Mouse (Mus musculus) intestine, embryonic 15.5 days (tissue): ENCODE data around the gene Spg11. TPM values are rescaled to one million over a fixed set of nuclear protein-coding genes. Genes with fewer than 3 reads are reported as not detected.

Source experiments
- ATAC-seq: fragments of 200-750 bp; cut with Nextera tagmentation; 2 replicates; pipeline ENCODE4 v1.8.0; 2017; ENCODE audit warnings: moderate TSS enrichment, moderate library complexity
- H3K27ac ChIP-seq: fragments of 300-500 bp; sonication (generic); 2 replicates; pipeline ENCODE4 v1.5.1; 2015; ENCODE audit warnings: mild to moderate bottlenecking, inconsistent platforms
- H3K27me3 ChIP-seq: fragments of 300-500 bp; sonication (generic); replicated peaks from 2 replicates; pipeline ENCODE4 v1.6.1; 2015; ENCODE audit warnings: inconsistent platforms
- H3K36me3 ChIP-seq: fragments of 300-500 bp; sonication (generic); 2 replicates; pipeline ENCODE4 v1.6.1; 2015; ENCODE audit warnings: inconsistent platforms
- H3K4me1 ChIP-seq: fragments of 300-500 bp; sonication (generic); replicated peaks from 2 replicates; pipeline ENCODE4 v1.6.1; 2015; ENCODE audit warnings: inconsistent platforms
- H3K4me2 ChIP-seq: fragments of 300-500 bp; sonication (generic); replicated peaks from 2 replicates; pipeline ENCODE4 v1.6.1; 2015; ENCODE audit warnings: mild to moderate bottlenecking, inconsistent platforms
- H3K4me3 ChIP-seq: fragments of 300-500 bp; sonication (generic); replicated peaks from 2 replicates; pipeline ENCODE4 v1.5.1; 2015; ENCODE audit warnings: inconsistent platforms
- H3K9ac ChIP-seq: fragments of 300-500 bp; sonication (generic); 2 replicates; pipeline ENCODE4 v1.6.1; 2015; ENCODE audit warnings: inconsistent platforms
- H3K9me3 ChIP-seq: fragments of 300-500 bp; sonication (generic); 2 replicates; pipeline ENCODE4 v1.6.1; 2016; ENCODE audit warnings: inconsistent platforms
- WGBS: fragments of 180-500 bp; shearing (Covaris S2); methylation state at CpG from one replicate; pipeline ENCODE4 v1.1.7; 2015; 5-methylcytosine and 5-hydroxymethylcytosine counted together
- polyA plus RNA-seq: library from polyadenylated mRNA; unstranded; fragments of >200 nt; fragmentation: Nextera tagmentation; extraction: Ambion mirVana; gene quantifications from 2 replicates; pipeline ENCODE4 v1.2.1, GENCODE M21; 2015

The Spg11 gene
- polyA plus RNA-seq, 1 experiment from 2014 or later: 8.5 TPM

DNA sequence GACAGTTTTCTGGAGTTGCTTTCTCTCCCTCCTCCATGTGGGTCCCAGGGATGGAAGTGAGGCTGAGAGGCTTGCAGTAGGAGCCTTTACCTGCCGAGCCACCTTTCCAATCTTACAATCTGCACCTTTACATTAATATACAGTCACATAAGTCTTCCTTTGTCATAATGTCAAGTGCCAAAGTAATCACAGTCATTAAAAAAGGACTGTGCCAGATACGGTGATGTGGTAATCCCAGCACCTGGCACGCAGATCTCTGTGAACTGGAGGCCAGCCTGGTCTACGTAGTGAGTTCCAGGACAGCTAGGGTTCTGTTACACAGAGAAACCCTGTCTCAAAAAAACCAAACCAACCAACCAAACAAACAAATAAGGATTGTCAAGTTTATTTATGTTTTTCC, 24.3 kb downstream of the Spg11 start:
- H3K27me3 ChIP-seq: no peaks in the 10 kb centered on the region
- no peaks in the 10 kb centered on the region for H3K4me1 ChIP-seq
- no peak overlapping the region for H3K4me3 ChIP-seq
- 0 out of 2 replicates have a peak, but pooled peaks cover 10% of the 10 kb centered on the region for H3K36me3 ChIP-seq
- no peak overlapping the region for H3K4me2 ChIP-seq
- WGBS: 88% methylated on average over 4 of the region's 4 CpGs
- no peaks in the 10 kb centered on the region for H3K9me3 ChIP-seq
- H3K27ac ChIP-seq: no peak overlapping the region
- no peak for ATAC-seq
- H3K9ac ChIP-seq: no peak overlapping the region

- Histone ChIP-seq H3K36me3 (peaks cover 17% of the 10 kb centered on the region; the same call in 1 of the 2 replicates), H3K4me3 (no peak overlapping the region), H3K4me1 (peaks cover 4% of the 10 kb centered on the region; the same call in 1 of the 2 replicates), H3K4me2 (no peak overlapping the region), H3K27me3 (no peaks in the 10 kb centered on the region), H3K9me3 (no peaks in the 10 kb centered on the region), H3K27ac (0 out of 2 replicates have a peak overlapping the region, but pooled peaks have one; percentile 13), H3K9ac (no peak overlapping the region)
- WGBS: 58% methylated on average over 4 of the region's 4 CpGs
- no peak for ATAC-seq
Observed at GRCm38 (mm10) chr2:122086446-122086845, 31.7 kb downstream of the Spg11 start.

DNA sequence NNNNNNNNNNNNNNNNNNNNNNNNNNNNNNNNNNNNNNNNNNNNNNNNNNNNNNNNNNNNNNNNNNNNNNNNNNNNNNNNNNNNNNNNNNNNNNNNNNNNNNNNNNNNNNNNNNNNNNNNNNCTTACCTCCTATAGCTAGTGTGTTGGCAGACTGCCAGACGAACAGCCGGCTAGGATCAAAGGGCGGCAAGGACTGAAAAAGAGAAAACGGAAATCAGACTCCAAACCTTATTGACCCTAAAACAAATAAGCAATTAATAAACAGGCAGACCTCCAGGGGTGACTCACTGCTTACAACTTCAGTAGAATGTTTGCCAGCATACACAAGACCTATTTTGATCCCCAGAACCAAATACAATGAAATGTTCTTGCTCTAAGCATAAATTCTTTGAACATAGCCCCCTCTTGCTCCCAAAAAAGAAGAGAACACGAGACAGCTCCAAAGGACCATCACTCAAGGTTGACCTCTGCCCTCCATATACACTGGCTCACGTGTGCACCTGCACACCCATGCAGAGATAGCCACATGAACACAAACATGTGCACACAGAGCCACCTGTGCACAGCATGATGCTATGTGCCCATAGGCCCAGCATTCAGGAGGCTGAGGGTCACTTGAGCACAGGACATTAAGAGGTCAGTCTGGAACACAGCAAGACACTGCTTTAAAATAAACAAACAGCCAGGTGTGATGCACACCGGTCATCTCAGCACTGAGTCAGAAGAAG, 36.3 kb downstream of the Spg11 start:
- H3K27ac ChIP-seq: no peak overlapping the region
- no peak overlapping the region for H3K9ac ChIP-seq
- H3K4me2 ChIP-seq: no peak overlapping the region
- no peaks in the 10 kb centered on the region for H3K9me3 ChIP-seq
- no peaks in the 10 kb centered on the region for H3K27me3 ChIP-seq
- H3K36me3 ChIP-seq: peaks cover 17% of the 10 kb centered on the region; the same call in 1 of the 2 replicates
- ATAC-seq: peak; percentile 84
- peaks cover 4% of the 10 kb centered on the region; the same call in 1 of the 2 replicates for H3K4me1 ChIP-seq
- H3K4me3 ChIP-seq: no peak overlapping the region
- 30% methylated on average over 7 of the region's 7 CpGs for WGBS

DNA sequence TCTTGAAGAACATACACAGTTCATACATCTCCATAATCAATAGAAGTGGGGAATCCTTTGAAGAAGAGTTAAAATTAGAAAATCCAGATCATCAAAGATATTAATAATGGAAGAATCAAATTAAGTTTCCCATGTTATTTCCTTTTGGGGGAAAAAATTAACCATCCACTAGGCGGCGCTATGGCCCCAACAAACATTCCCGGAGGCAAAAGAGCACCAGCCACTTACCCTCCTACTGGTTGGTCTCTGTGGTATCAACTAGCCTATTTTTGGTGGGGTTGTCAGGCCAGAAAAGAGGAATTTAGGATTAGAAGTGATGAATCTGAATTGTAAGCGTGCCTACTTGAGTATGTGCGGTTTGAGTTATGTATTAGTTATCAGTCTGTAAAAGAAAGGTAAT, 48.3 kb downstream of the Spg11 start:
- Histone ChIP-seq H3K4me1 (no peaks in the 10 kb centered on the region; the same call in 1 of the 2 replicates), H3K27me3 (no peaks in the 10 kb centered on the region), H3K27ac (no peak overlapping the region), H3K4me2 (no peak overlapping the region), H3K36me3 (peaks cover 5% of the 10 kb centered on the region; the same call in 1 of the 2 replicates), H3K4me3 (no peak overlapping the region), H3K9ac (no peak overlapping the region), H3K9me3 (no peaks in the 10 kb centered on the region)
- WGBS: 45% methylated on average over 5 of the region's 5 CpGs
- no peak for ATAC-seq

DNA sequence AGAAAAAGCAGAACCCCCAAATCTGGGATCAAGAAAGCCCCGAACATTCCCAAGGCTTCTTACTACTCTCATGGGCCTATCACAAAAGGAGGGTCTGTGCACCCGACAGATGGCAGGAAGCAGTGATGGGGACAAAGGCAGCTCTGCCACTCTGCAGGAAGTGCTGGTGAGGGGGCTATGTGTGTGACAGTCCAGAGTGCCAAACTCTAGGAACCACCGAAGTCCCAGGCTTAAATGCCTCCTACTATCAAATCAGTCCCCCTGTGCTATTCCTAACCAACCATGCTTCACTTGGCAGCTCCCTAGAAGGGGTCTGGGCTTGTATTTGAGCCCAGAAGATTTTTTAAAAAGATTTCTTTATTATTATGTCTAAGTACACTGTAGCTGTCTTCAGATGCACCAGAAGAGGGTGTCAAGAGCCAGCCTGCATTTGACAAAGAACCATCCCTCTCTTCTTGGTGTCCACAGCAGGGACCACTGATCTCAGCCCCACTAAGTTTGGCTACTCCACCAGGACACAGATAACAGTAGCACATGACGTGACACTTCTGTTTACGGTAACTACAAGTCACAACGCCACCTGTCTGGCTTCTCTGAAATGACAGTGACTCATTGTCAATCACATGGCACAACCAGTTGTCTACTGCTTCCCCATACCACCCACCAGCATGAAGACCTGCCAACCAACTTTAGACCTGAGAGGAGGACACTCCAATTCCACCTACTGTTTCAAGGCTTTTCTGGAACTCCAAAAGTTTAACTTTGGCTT, 48.9 kb downstream of the Spg11 start:
- Histone ChIP-seq H3K4me2 (no peak overlapping the region), H3K27me3 (no peaks in the 10 kb centered on the region), H3K4me3 (no peak overlapping the region), H3K9me3 (no peaks in the 10 kb centered on the region), H3K36me3 (peaks cover 8% of the 10 kb centered on the region; the same call in 1 of the 2 replicates), H3K9ac (no peak overlapping the region), H3K27ac (no peak overlapping the region), H3K4me1 (no peaks in the 10 kb centered on the region; the same call in 1 of the 2 replicates)
- WGBS: 81% methylated on average over 6 of the region's 6 CpGs
- no peak for ATAC-seq

GRCm38 (mm10) chr2:122066241-122066640, 51.9 kb downstream of the Spg11 start:
- H3K9ac ChIP-seq: no peak overlapping the region
- H3K27ac ChIP-seq: peak overlapping the region; percentile 30; the same call in 1 of the 2 replicates
- WGBS: 63% methylated on average over 8 of the region's 8 CpGs
- no peak overlapping the region for H3K4me2 ChIP-seq
- 0 out of 2 replicates have a peak, but pooled peaks cover 7% of the 10 kb centered on the region for H3K36me3 ChIP-seq
- H3K9me3 ChIP-seq: no peaks in the 10 kb centered on the region
- ATAC-seq: peak; percentile 86
- H3K27me3 ChIP-seq: no peaks in the 10 kb centered on the region
- H3K4me1 ChIP-seq: no peaks in the 10 kb centered on the region; the same call in 1 of the 2 replicates
- H3K4me3 ChIP-seq: no peak overlapping the region

GRCm38 (mm10) chr2:122065200-122065969, 52.8 kb downstream of the Spg11 start:
- H3K9ac ChIP-seq: no peak overlapping the region
- no peaks in the 10 kb centered on the region for H3K9me3 ChIP-seq
- 52% methylated on average over 14 of the region's 14 CpGs for WGBS
- no peaks in the 10 kb centered on the region for H3K27me3 ChIP-seq
- ATAC-seq: no peak
- H3K4me1 ChIP-seq: no peaks in the 10 kb centered on the region; the same call in 1 of the 2 replicates
- no peak overlapping the region for H3K4me2 ChIP-seq
- 0 out of 2 replicates have a peak, but pooled peaks cover 7% of the 10 kb centered on the region for H3K36me3 ChIP-seq
- no peak overlapping the region for H3K4me3 ChIP-seq
- H3K27ac ChIP-seq: no peak overlapping the region

DNA sequence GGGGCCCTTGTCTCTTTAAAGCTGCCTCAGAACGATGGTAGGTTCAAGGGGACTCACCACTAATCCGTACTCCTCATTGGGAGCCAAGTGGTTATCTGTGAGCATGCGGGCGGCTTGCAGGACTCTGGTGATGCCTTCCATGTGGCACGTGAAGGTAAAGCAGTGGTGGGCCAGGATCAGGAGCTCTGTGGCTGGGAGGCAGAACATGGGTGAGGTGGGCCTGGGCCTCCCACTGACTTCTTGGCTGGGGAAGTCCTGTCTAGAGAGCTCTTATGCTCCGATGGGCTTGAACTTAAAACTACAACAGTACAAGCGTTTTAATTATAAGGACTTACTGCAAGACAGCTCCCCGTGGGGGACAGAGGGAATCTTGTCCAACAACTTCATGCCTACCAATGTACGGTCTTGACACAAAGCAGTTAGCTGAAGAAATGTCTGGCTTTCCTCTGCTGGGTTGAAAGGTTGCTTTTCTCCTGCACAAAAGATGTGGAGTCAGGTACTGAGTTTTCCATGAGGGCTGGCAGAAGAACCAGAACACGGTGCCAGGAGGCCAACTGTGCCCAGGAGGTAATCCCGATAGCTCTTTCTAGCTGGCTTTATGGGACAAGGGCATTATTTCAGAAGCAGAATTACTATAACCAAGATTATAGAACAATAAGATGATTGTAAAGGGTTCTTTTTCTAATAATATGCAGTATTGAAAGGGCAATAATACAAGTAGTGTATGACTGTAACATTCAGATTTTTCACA, 58.6 kb downstream of the Spg11 start:
- H3K4me3 ChIP-seq: no peak overlapping the region
- H3K27ac ChIP-seq: no peak overlapping the region
- H3K9me3 ChIP-seq: no peaks in the 10 kb centered on the region
- no peak for ATAC-seq
- H3K9ac ChIP-seq: no peak overlapping the region
- no peak overlapping the region for H3K4me2 ChIP-seq
- peaks cover 9% of the 10 kb centered on the region for H3K36me3 ChIP-seq
- H3K27me3 ChIP-seq: no peaks in the 10 kb centered on the region
- no peaks in the 10 kb centered on the region for H3K4me1 ChIP-seq
- 89% methylated on average over 11 of the region's 11 CpGs for WGBS

DNA sequence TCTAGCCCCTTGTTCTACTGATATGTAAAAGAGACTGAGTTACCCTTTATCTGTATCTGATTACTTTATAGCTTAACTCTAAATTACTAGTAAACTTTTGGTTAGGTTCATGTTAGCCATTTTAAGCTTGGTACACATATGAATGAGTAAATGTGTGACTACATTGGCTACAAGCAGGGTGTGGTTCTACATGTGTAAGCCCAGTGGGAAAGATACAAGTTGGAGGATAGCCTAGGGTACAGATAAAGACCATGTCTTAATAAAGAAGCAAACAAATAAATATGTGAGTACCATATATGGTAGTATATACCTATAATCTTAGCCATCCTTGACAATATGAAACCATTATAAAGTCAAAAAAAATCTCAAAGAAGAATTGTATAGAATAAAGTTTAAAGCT, 74.3 kb downstream of the Spg11 start:
- no peak for ATAC-seq

DNA sequence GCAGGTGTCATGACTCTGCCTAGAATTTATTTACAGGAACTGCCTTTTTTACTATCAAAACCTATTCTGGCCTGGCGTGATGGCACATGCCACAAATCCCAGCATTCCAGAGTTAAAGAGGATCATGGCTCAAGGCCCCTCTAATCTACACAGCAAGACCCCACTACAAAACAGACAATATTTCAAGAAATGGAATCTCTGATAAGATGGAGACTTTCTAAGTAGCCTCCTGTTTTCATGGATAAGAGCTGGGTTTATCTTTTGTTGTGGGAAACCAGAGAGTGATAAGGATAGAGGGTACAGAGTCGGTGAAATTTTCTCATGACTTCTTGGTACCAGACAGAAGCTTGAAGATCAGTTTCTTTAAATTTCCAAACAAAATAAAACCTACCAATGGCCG, 82.1 kb downstream of the Spg11 start:
- 90% methylated on average over 3 of the region's 3 CpGs for WGBS
- no peak overlapping the region for H3K4me3 ChIP-seq
- no peak overlapping the region for H3K27ac ChIP-seq
- ATAC-seq: no peak
- no peaks in the 10 kb centered on the region for H3K4me1 ChIP-seq
- H3K4me2 ChIP-seq: no peak overlapping the region
- H3K36me3 ChIP-seq: no peaks in the 10 kb centered on the region
- no peak overlapping the region for H3K9ac ChIP-seq
- H3K27me3 ChIP-seq: no peaks in the 10 kb centered on the region
- no peaks in the 10 kb centered on the region for H3K9me3 ChIP-seq

More for the DNA sequence above, 74.3 kb downstream of the Spg11 start:
- Histone ChIP-seq H3K9ac (no peak overlapping the region), H3K4me2 (no peak overlapping the region), H3K9me3 (no peaks in the 10 kb centered on the region), H3K4me3 (no peak overlapping the region), H3K27ac (no peak overlapping the region), H3K36me3 (peaks cover 7% of the 10 kb centered on the region), H3K27me3 (no peaks in the 10 kb centered on the region), H3K4me1 (no peaks in the 10 kb centered on the region)

DNA sequence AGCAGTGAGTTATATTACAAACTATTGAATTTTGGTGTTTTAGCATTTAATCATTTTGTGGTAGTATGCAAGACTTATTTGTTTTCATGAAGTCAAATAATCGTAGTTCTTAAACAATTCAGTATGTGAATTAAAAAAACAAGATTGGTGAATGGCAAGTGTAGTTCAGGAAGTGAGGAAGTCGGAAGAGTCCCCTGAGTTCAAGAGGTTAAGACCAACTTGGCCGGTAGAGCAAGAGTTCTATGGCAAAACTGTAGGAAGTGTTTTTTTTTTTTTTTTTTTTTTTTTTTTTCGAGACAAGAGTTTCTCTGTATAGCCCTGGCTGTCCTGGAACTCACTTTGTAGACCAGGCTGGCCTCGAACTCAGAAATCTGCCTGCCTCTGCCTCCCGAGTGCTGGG, 86.2 kb downstream of the Spg11 start:
- no peaks in the 10 kb centered on the region for H3K27me3 ChIP-seq
- no peak overlapping the region for H3K4me2 ChIP-seq
- H3K9me3 ChIP-seq: no peaks in the 10 kb centered on the region
- no peak for ATAC-seq
- H3K4me1 ChIP-seq: no peaks in the 10 kb centered on the region
- no peak overlapping the region for H3K27ac ChIP-seq
- 81% methylated on average over 5 of the region's 6 CpGs for WGBS
- H3K4me3 ChIP-seq: no peak overlapping the region
- no peak overlapping the region for H3K9ac ChIP-seq
- H3K36me3 ChIP-seq: no peaks in the 10 kb centered on the region
